Mouse (Mus musculus) liver, embryonic 14.5 days (tissue): ENCODE results near the gene Pcdh17. TPM values are rescaled to one million over a fixed set of nuclear protein-coding genes. Genes with fewer than 3 reads are reported as not detected.

Experiments
- ATAC-seq: fragments of 200-750 bp; cut with Nextera tagmentation; 2 replicates; pipeline ENCODE4 v1.8.0; 2017; ENCODE audit warnings: moderate number of reproducible peaks, mild to moderate bottlenecking, moderate library complexity; ENCODE audit not compliant: insufficient read depth
- DNase-seq, 3 experiments: peaks; one replicate each; pipeline ENCODE4 v3.0.0-alpha.2; 2012 to 2013; ENCODE audit warnings: low read depth in 3 of 3, low spot score in 3 of 3
- H3K27ac ChIP-seq: fragments of 300-500 bp; sonication (generic); 2 replicates; pipeline ENCODE4 v1.5.1; 2014; ENCODE audit warnings: moderate library complexity, mild to moderate bottlenecking, control low read depth, inconsistent platforms
- H3K27me3 ChIP-seq: fragments of 300-500 bp; sonication (generic); 2 replicates; pipeline ENCODE4 v1.6.1; 2014; ENCODE audit warnings: mild to moderate bottlenecking, low read length, moderate library complexity; ENCODE audit not compliant: control insufficient read depth, insufficient read depth
- H3K36me3 ChIP-seq: fragments of 300-500 bp; sonication (generic); replicated peaks from 2 replicates; pipeline ENCODE4 v1.6.1; 2014; ENCODE audit warnings: low read depth; ENCODE audit not compliant: control insufficient read depth, insufficient read depth
- H3K4me1 ChIP-seq, 2 experiments: fragments of 200-500 bp in 1 of 2; fragments of 300-500 bp in 1 of 2; sonication (generic) in 1 of 2; replicated peaks; 2 replicates each; pipeline ENCODE4 v1.6.1; 2012 to 2014; ENCODE audit warnings: antibody characterized with exemption in 1 of 2, inconsistent platforms in 1 of 2, low read length in 1 of 2; ENCODE audit not compliant: control insufficient read depth in 2 of 2, insufficient read depth in 2 of 2
- H3K4me2 ChIP-seq: fragments of 300-500 bp; sonication (generic); 2 replicates; pipeline ENCODE4 v1.6.1; 2014; ENCODE audit warnings: low read depth, mild to moderate bottlenecking, control low read depth, moderate library complexity
- H3K4me3 ChIP-seq, 2 experiments: fragments of 200-500 bp in 1 of 2; fragments of 300-500 bp in 1 of 2; sonication (generic) in 1 of 2; 2 replicates each; pipeline ENCODE4 v1.5.1; 2012 to 2014; ENCODE audit warnings: low read depth in 2 of 2, low read length in 2 of 2, mild to moderate bottlenecking in 2 of 2, control low read depth in 1 of 2, inconsistent platforms in 1 of 2, moderate library complexity in 1 of 2; ENCODE audit not compliant: insufficient read depth in 1 of 2
- H3K9ac ChIP-seq: fragments of 300-500 bp; sonication (generic); replicated peaks from 2 replicates; pipeline ENCODE4 v1.6.1; 2014; ENCODE audit warnings: mild to moderate bottlenecking, control low read depth, moderate library complexity
- H3K9me3 ChIP-seq: fragments of 300-500 bp; sonication (generic); 2 replicates; pipeline ENCODE4 v1.6.1; 2016; ENCODE audit warnings: low read length, mixed read lengths; ENCODE audit not compliant: control insufficient read depth
- CTCF ChIP-seq: IDR thresholded peaks from 2 replicates; pipeline ENCODE4 v1.5.1; 2016; ENCODE audit warnings: antibody characterized with exemption, low read depth, control low read depth
- EP300 ChIP-seq: IDR thresholded peaks from 2 replicates; pipeline ENCODE4 v1.6.1; 2016; ENCODE audit warnings: antibody characterized with exemption, low read depth
- WGBS: fragments of 180-500 bp; shearing (Covaris S2); extraction: QIAGEN DNeasy Blood & Tissue Kit; methylation state at CpG from one replicate; pipeline ENCODE4 v1.1.7; 2014; ENCODE audit not compliant: insufficient replicate concordance; 5-methylcytosine and 5-hydroxymethylcytosine counted together
- polyA plus RNA-seq, 2 experiments: library from polyadenylated mRNA; depleted of rRNA in 1 of 2; stranded (reverse) in 1 of 2; unstranded in 1 of 2; fragments of >200 nt; fragmentation: Nextera tagmentation in 1 of 2; extraction: Ambion mirVana in 1 of 2; gene quantifications; 2 replicates each; pipeline versions ENCODE4 v1.2.1 to v1.2.3; 2012 to 2014

Pcdh17 gene
- 0.21 and 0.28 TPM in 2 replicates for polyA plus RNA-seq (2012; rRNA removed)
- polyA plus RNA-seq (2014; fragmentation: Nextera tagmentation; extraction: Ambion mirVana) = 0.57 and 0.73 TPM in 2 replicates

GRCm38 (mm10) chr14:84443288-84443686 lies at the start of gene Pcdh17:
Gene Pcdh17, plus strand, starts transcription at chr14:84443563.
- no peaks in the 10 kb centered on the region for H3K9me3 ChIP-seq
- peak within 1 kb of the TSS; percentile 63 for H3K4me2 ChIP-seq
- H3K27ac ChIP-seq = no peak within 1 kb of the TSS
- H3K4me3 ChIP-seq = peak within 1 kb of the TSS; percentile 36 to 73
- no peak within 1 kb of the TSS for H3K9ac ChIP-seq
- under 1% methylated on average over 31 of the region's 31 CpGs for WGBS
- H3K4me1 ChIP-seq = no peaks in the 10 kb centered on the region; a peak in 1 of 4 replicates
- peak; percentile 89 for ATAC-seq
- peaks cover 54% of the 10 kb centered on the region for H3K27me3 ChIP-seq
- TF ChIP-seq CTCF (no peak), EP300 (no peak)
- H3K36me3 ChIP-seq = no peaks in the 10 kb centered on the region
- DNase-seq = peak; percentile 56 to 65 (median 63)

GRCm38 (mm10) chr14:84397137-84397536 lies 46.2 kb upstream of the Pcdh17 start:
- TF ChIP-seq EP300 = no peak
- no peak for TF ChIP-seq CTCF
- DNase-seq (no peak), ATAC-seq (no peak)
- WGBS = 43% methylated on average over 1 of the region's 1 CpGs
- Histone ChIP-seq H3K36me3 (no peaks in the 10 kb centered on the region), H3K9me3 (no peaks in the 10 kb centered on the region), H3K27me3 (no peaks in the 10 kb centered on the region), H3K4me3 (no peak overlapping the region), H3K4me2 (no peak overlapping the region), H3K4me1 (no peaks in the 10 kb centered on the region), H3K27ac (no peak overlapping the region), H3K9ac (no peak overlapping the region)

GRCm38 (mm10) chr14:84424736-84425135 lies 18.6 kb upstream of the Pcdh17 start:
- Histone ChIP-seq H3K9ac (no peak overlapping the region), H3K27me3 (no peaks in the 10 kb centered on the region), H3K36me3 (no peaks in the 10 kb centered on the region), H3K27ac (no peak overlapping the region), H3K4me3 (no peak overlapping the region), H3K9me3 (no peaks in the 10 kb centered on the region), H3K4me2 (no peak overlapping the region), H3K4me1 (no peaks in the 10 kb centered on the region)
- WGBS = 58% methylated on average over 2 of the region's 2 CpGs
- DNase-seq (no peak), ATAC-seq (no peak)
- no peak for TF ChIP-seq CTCF
- no peak for TF ChIP-seq EP300

- H3K4me2 ChIP-seq = no peak overlapping the region
- TF ChIP-seq EP300 (no peak), CTCF (no peak)
- H3K4me1 ChIP-seq = no peaks in the 10 kb centered on the region
- ATAC-seq (no peak), DNase-seq (no peak)
- no peaks in the 10 kb centered on the region for H3K27me3 ChIP-seq
- H3K36me3 ChIP-seq = no peaks in the 10 kb centered on the region
- H3K4me3 ChIP-seq = no peak overlapping the region
- no peak overlapping the region for H3K9ac ChIP-seq
- no peak overlapping the region for H3K27ac ChIP-seq
- no peaks in the 10 kb centered on the region for H3K9me3 ChIP-seq
Measured at GRCm38 (mm10) chr14:84426616-84427015, 16.7 kb upstream of the Pcdh17 start.

GRCm38 (mm10) chr14:84438066-84438770 lies 5.1 kb upstream of the Pcdh17 start:
- no peak overlapping the region for H3K27ac ChIP-seq
- WGBS = 24% methylated on average over 11 of the region's 11 CpGs
- ATAC-seq = no peak

More at GRCm38 (mm10) chr14:84438066-84438770, 5.1 kb upstream of the Pcdh17 start:
- Histone ChIP-seq H3K36me3 (no peaks in the 10 kb centered on the region), H3K27me3 (peaks cover 5% of the 10 kb centered on the region), H3K4me3 (no peak overlapping the region), H3K4me1 (no peaks in the 10 kb centered on the region; a peak in 1 of 4 replicates), H3K4me2 (no peak overlapping the region), H3K9me3 (no peaks in the 10 kb centered on the region), H3K9ac (no peak overlapping the region)
- TF ChIP-seq EP300 = no peak
- TF ChIP-seq CTCF = peak; percentile 34; the same call in 1 of the 2 replicates
- DNase-seq = no peak
